Mouse (Mus musculus) intestine, postnatal 0 days (tissue): Measurements from ENCODE around the gene Eif5b. TPM values are rescaled to one million over a fixed set of nuclear protein-coding genes. Genes with fewer than 3 reads are reported as not detected.

Source experiments
- ATAC-seq: fragments of 200-750 bp; cut with Nextera tagmentation; 2 replicates; pipeline ENCODE4 v1.8.0; 2017; ENCODE audit warnings: mild to moderate bottlenecking, moderate TSS enrichment, moderate library complexity
- H3K27ac ChIP-seq: fragments of 300-500 bp; sonication (generic); 2 replicates; pipeline ENCODE4 v1.5.1; 2014; ENCODE audit warnings: mild to moderate bottlenecking, low read depth, low read length, moderate library complexity
- H3K27me3 ChIP-seq: fragments of 300-500 bp; sonication (generic); replicated peaks from 2 replicates; pipeline ENCODE4 v1.6.1; 2014; ENCODE audit warnings: low read length, mixed read lengths; ENCODE audit not compliant: control insufficient read depth, insufficient read depth
- H3K36me3 ChIP-seq: fragments of 300-500 bp; sonication (generic); 2 replicates; pipeline ENCODE4 v1.6.1; 2014; ENCODE audit warnings: mild to moderate bottlenecking, moderate library complexity; ENCODE audit not compliant: control insufficient read depth, insufficient read depth
- H3K4me1 ChIP-seq: fragments of 300-500 bp; sonication (generic); replicated peaks from 2 replicates; pipeline ENCODE4 v1.6.1; 2014; ENCODE audit warnings: antibody characterized with exemption, low read length, mixed read lengths; ENCODE audit not compliant: control insufficient read depth, insufficient read depth
- H3K4me2 ChIP-seq: fragments of 300-500 bp; sonication (generic); replicated peaks from 2 replicates; pipeline ENCODE4 v1.6.1; 2014; ENCODE audit warnings: low read depth, mild to moderate bottlenecking, moderate library complexity
- H3K4me3 ChIP-seq: fragments of 300-500 bp; sonication (generic); 2 replicates; pipeline ENCODE4 v1.5.1; 2014; ENCODE audit warnings: low read depth, low read length
- H3K9ac ChIP-seq: fragments of 300-500 bp; sonication (generic); 2 replicates; pipeline ENCODE4 v1.6.1; 2014; ENCODE audit warnings: mild to moderate bottlenecking, low read depth, low read length
- H3K9me3 ChIP-seq: fragments of 300-500 bp; sonication (generic); 2 replicates; pipeline ENCODE4 v1.6.1; 2016; ENCODE audit warnings: mixed run types; ENCODE audit not compliant: control insufficient read depth
- CTCF ChIP-seq: sonication (generic); IDR thresholded peaks from 2 replicates; pipeline ENCODE4 v1.5.1; 2016; ENCODE audit warnings: low read depth, mild to moderate bottlenecking, control low read depth, antibody characterized with exemption, moderate library complexity
- WGBS: fragments of 180-500 bp; shearing (Covaris S2); extraction: QIAGEN DNeasy Blood & Tissue Kit; methylation state at CpG from one replicate; pipeline ENCODE4 v1.1.7; 2014; 5-methylcytosine and 5-hydroxymethylcytosine counted together
- polyA plus RNA-seq: library from polyadenylated mRNA; unstranded; fragments of >200 nt; fragmentation: Nextera tagmentation; extraction: Ambion mirVana; gene quantifications from 2 replicates; pipeline ENCODE4 v1.2.1, GENCODE M21; 2015

The Eif5b gene
- polyA plus RNA-seq, 1 experiment from 2014 or later: 14.8 TPM

- peaks cover 32% of the 10 kb centered on the region for H3K36me3 ChIP-seq
- no peaks in the 10 kb centered on the region for H3K27me3 ChIP-seq
- H3K4me1 ChIP-seq: no peaks in the 10 kb centered on the region
- WGBS: 97% methylated on average over 1 of the region's 1 CpGs
- H3K4me3 ChIP-seq: no peak overlapping the region
- no peaks in the 10 kb centered on the region for H3K9me3 ChIP-seq
- no peak for TF ChIP-seq CTCF
- ATAC-seq: no peak
- H3K27ac ChIP-seq: no peak overlapping the region
- H3K9ac ChIP-seq: no peak overlapping the region
- H3K4me2 ChIP-seq: no peak overlapping the region
These were observed 13.5 kb upstream of the Eif5b start for GRCm38 (mm10) chr1:37984326-37984725.

GRCm38 (mm10) chr1:37985764-37986323 is 12.0 kb upstream of the Eif5b start:
- TF ChIP-seq CTCF: peak; percentile 76
- ATAC-seq: no peak
- Histone ChIP-seq H3K27ac (no peak overlapping the region; the same call in 1 of the 2 replicates), H3K9me3 (no peaks in the 10 kb centered on the region), H3K27me3 (no peaks in the 10 kb centered on the region), H3K4me1 (no peaks in the 10 kb centered on the region), H3K36me3 (peaks cover 44% of the 10 kb centered on the region), H3K4me2 (no peak overlapping the region), H3K9ac (no peak overlapping the region), H3K4me3 (no peak overlapping the region)
- WGBS: 79% methylated on average over 9 of the region's 9 CpGs

- WGBS: 78% methylated on average over 5 of the region's 5 CpGs
- TF ChIP-seq CTCF: no peak
- ATAC-seq: no peak
These were observed 10.0 kb upstream of the Eif5b start for GRCm38 (mm10) chr1:37987856-37988255.

GRCm38 (mm10) chr1:37996226-37996625 is 1.6 kb upstream of the Eif5b start:
- Histone ChIP-seq H3K4me1 (peaks cover 4% of the 10 kb centered on the region; the same call in 1 of the 2 replicates), H3K27me3 (no peaks in the 10 kb centered on the region), H3K27ac (no peak overlapping the region), H3K36me3 (peaks cover 42% of the 10 kb centered on the region), H3K9ac (peak overlapping the region; percentile 88), H3K9me3 (no peaks in the 10 kb centered on the region), H3K4me2 (peak overlapping the region; percentile 66), H3K4me3 (peak overlapping the region; percentile 96)
- TF ChIP-seq CTCF: no peak
- 37% methylated on average over 3 of the region's 3 CpGs for WGBS
- no peak for ATAC-seq

More at GRCm38 (mm10) chr1:37987856-37988255, 10.0 kb upstream of the Eif5b start:
- Histone ChIP-seq H3K4me1 (no peaks in the 10 kb centered on the region), H3K27me3 (no peaks in the 10 kb centered on the region), H3K4me3 (no peak overlapping the region), H3K27ac (no peak overlapping the region), H3K9me3 (no peaks in the 10 kb centered on the region), H3K9ac (no peak overlapping the region), H3K36me3 (peaks cover 63% of the 10 kb centered on the region), H3K4me2 (no peak overlapping the region)

GRCm38 (mm10) chr1:37996877-37997484 is 829 bp upstream of the Eif5b start:
- Histone ChIP-seq H3K27me3 (no peaks in the 10 kb centered on the region), H3K4me1 (peaks cover 4% of the 10 kb centered on the region; the same call in 1 of the 2 replicates), H3K9me3 (no peaks in the 10 kb centered on the region), H3K9ac (peak overlapping the region; percentile 88), H3K36me3 (peaks cover 35% of the 10 kb centered on the region), H3K4me3 (peak overlapping the region; percentile 96), H3K4me2 (peak overlapping the region; percentile 66), H3K27ac (peak overlapping the region; percentile 92)
- under 1% methylated on average over 42 of the region's 42 CpGs for WGBS
- ATAC-seq: peak; percentile 96
- TF ChIP-seq CTCF: no peak

- peak overlapping the region; percentile 66 for H3K4me2 ChIP-seq
- no peak for TF ChIP-seq CTCF
- peaks cover 4% of the 10 kb centered on the region; the same call in 1 of the 2 replicates for H3K4me1 ChIP-seq
- ATAC-seq: peak; percentile 52
- H3K9ac ChIP-seq: peak overlapping the region; percentile 88
- peaks cover 19% of the 10 kb centered on the region for H3K36me3 ChIP-seq
- H3K9me3 ChIP-seq: no peaks in the 10 kb centered on the region
- no peaks in the 10 kb centered on the region for H3K27me3 ChIP-seq
- peak overlapping the region; percentile 92 for H3K27ac ChIP-seq
- H3K4me3 ChIP-seq: peak overlapping the region; percentile 96
- 3% methylated on average over 25 of the region's 47 CpGs for WGBS
These were observed 775 bp downstream of the Eif5b start for GRCm38 (mm10) chr1:37998371-37999199.
